Mouse (Mus musculus): ENCODE data around the gene Krtap19-2. TPM values are rescaled to one million over a fixed set of nuclear protein-coding genes. Genes with fewer than 3 reads are reported as not detected.

The Krtap19-2 gene
- polyA plus RNA-seq, 1 experiment from 2014 or later, result not detected

DNA sequence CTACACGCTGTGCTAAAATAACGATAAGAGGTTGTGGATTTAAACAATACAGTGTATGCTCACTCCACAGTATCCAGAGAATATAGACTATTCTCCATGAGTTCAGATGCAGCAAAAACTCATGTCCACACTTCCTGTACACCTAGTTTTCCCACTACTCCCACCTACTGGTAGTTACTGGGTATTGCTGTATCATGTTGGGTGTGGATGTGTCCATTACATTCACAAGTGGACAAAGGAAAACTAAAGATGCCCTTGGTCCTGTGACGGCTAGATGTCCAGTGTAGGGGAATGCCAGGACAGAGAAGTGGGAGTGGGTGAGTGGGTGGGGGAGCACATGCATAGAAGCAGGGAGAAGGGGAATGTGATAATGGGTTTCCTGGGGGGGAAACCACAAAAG is 50.3 kb downstream of the Krtap19-2 start:
- H3K9ac ChIP-seq, result no peak overlapping the region
- ATAC-seq (replicated peaks; ENCODE audit: insufficient number of reproducible peaks, insufficient read depth, low FRiP score, low read depth), result no peak
- H3K4me2 ChIP-seq, result no peak overlapping the region
- no peak overlapping the region for H3K27ac ChIP-seq
- no peaks in the 10 kb centered on the region for H3K9me3 ChIP-seq (replicated peaks)
- no peaks in the 10 kb centered on the region for H3K36me3 ChIP-seq
- H3K4me3 ChIP-seq, result no peak overlapping the region
- H3K27me3 ChIP-seq, result no peaks in the 10 kb centered on the region
- H3K4me1 ChIP-seq (replicated peaks), result no peaks in the 10 kb centered on the region
- WGBS, result 73% methylated on average over 3 of the region's 3 CpGs

Other genes with a start within 250 kb of the Krtap19-2 start
- not detected in 2 replicates for gene 2310079G19Rik, start 246.6 kb downstream of the Krtap19-2 start, polyA plus RNA-seq (2015; fragmentation: Nextera tagmentation; extraction: Ambion mirVana)
- gene Krtap26-1, start 226.5 kb downstream of the Krtap19-2 start, polyA plus RNA-seq (2015; fragmentation: Nextera tagmentation; extraction: Ambion mirVana), result not detected in 2 replicates
- not detected in 2 replicates for gene Krtap27-1, start 202.6 kb downstream of the Krtap19-2 start, polyA plus RNA-seq (2015; fragmentation: Nextera tagmentation; extraction: Ambion mirVana)
- not detected in 2 replicates for gene 2310061N02Rik, start 166.3 kb downstream of the Krtap19-2 start, polyA plus RNA-seq (2015; fragmentation: Nextera tagmentation; extraction: Ambion mirVana)
- not detected in 2 replicates for gene Krtap13-1, start 145.4 kb downstream of the Krtap19-2 start, polyA plus RNA-seq (2015; fragmentation: Nextera tagmentation; extraction: Ambion mirVana)
- gene Krtap13, start 122.6 kb downstream of the Krtap19-2 start, polyA plus RNA-seq (2015; fragmentation: Nextera tagmentation; extraction: Ambion mirVana), result not detected in 2 replicates
- not detected in 2 replicates for gene 2310034C09Rik, start 115.4 kb downstream of the Krtap19-2 start, polyA plus RNA-seq (2015; fragmentation: Nextera tagmentation; extraction: Ambion mirVana)
- not detected in 2 replicates for gene 2310057N15Rik, start 100.1 kb downstream of the Krtap19-2 start, polyA plus RNA-seq (2015; fragmentation: Nextera tagmentation; extraction: Ambion mirVana)
- gene Gm5965, start 96.4 kb downstream of the Krtap19-2 start, polyA plus RNA-seq (2015; fragmentation: Nextera tagmentation; extraction: Ambion mirVana), result not detected in 2 replicates
- not detected in 2 replicates for gene Gm20741, start 62.0 kb downstream of the Krtap19-2 start, polyA plus RNA-seq (2015; fragmentation: Nextera tagmentation; extraction: Ambion mirVana)
- gene Krtap15, start 54.1 kb downstream of the Krtap19-2 start, polyA plus RNA-seq (2015; fragmentation: Nextera tagmentation; extraction: Ambion mirVana), result not detected in 2 replicates
- gene Krtap14, start 48.1 kb downstream of the Krtap19-2 start, polyA plus RNA-seq (2015; fragmentation: Nextera tagmentation; extraction: Ambion mirVana), result not detected in 2 replicates
- not detected in 2 replicates for gene Krtap19-1, start 4.9 kb downstream of the Krtap19-2 start, polyA plus RNA-seq (2015; fragmentation: Nextera tagmentation; extraction: Ambion mirVana)
- gene Krtap19-3, start 3.8 kb upstream of the Krtap19-2 start, polyA plus RNA-seq (2015; fragmentation: Nextera tagmentation; extraction: Ambion mirVana), result not detected in 2 replicates
- not detected in 2 replicates for gene Krtap19-4, start 10.8 kb upstream of the Krtap19-2 start, polyA plus RNA-seq (2015; fragmentation: Nextera tagmentation; extraction: Ambion mirVana)
- not detected in 2 replicates for gene Krtap19-5, start 22.2 kb upstream of the Krtap19-2 start, polyA plus RNA-seq (2015; fragmentation: Nextera tagmentation; extraction: Ambion mirVana)
- gene Krtap19-9b, start 58.0 kb upstream of the Krtap19-2 start, polyA plus RNA-seq (2015; fragmentation: Nextera tagmentation; extraction: Ambion mirVana), result not detected in 2 replicates
- not detected in 2 replicates for gene Krtap16-3, start 88.6 kb upstream of the Krtap19-2 start, polyA plus RNA-seq (2015; fragmentation: Nextera tagmentation; extraction: Ambion mirVana)
- not detected in 2 replicates for gene Krtap22-2, start 136.5 kb upstream of the Krtap19-2 start, polyA plus RNA-seq (2015; fragmentation: Nextera tagmentation; extraction: Ambion mirVana)
- gene Gm10229, start 141.0 kb upstream of the Krtap19-2 start, polyA plus RNA-seq (2015; fragmentation: Nextera tagmentation; extraction: Ambion mirVana), result not detected in 2 replicates
- not detected in 2 replicates for gene Krtap6-1, start 157.4 kb upstream of the Krtap19-2 start, polyA plus RNA-seq (2015; fragmentation: Nextera tagmentation; extraction: Ambion mirVana)
- gene Gm10228, start 167.2 kb upstream of the Krtap19-2 start, polyA plus RNA-seq (2015; fragmentation: Nextera tagmentation; extraction: Ambion mirVana), result not detected in 2 replicates
- gene Krtap6-5, start 173.6 kb upstream of the Krtap19-2 start, polyA plus RNA-seq (2015; fragmentation: Nextera tagmentation; extraction: Ambion mirVana), result not detected in 2 replicates
- gene 1110025L11Rik, start 189.7 kb upstream of the Krtap19-2 start, polyA plus RNA-seq (2015; fragmentation: Nextera tagmentation; extraction: Ambion mirVana), result not detected in 2 replicates
- not detected in 2 replicates for gene Krtap6-3, start 209.7 kb upstream of the Krtap19-2 start, polyA plus RNA-seq (2015; fragmentation: Nextera tagmentation; extraction: Ambion mirVana)